Mouse (Mus musculus): ENCODE results near the gene Olfr94.

GRCm38 (mm10) chr17:37218486-37218885, 17.7 kb upstream of the Olfr94 start:
- TF ChIP-seq EP300 (IDR thresholded peaks at IDR 0.05; ENCODE audit: insufficient read depth, low read depth, low read length) = no peak
- TF ChIP-seq POLR2A (IDR thresholded peaks at IDR 0.05; ENCODE audit: insufficient read depth, low read length) = no peak
- TF ChIP-seq CTCF (IDR thresholded peaks at IDR 0.05; ENCODE audit: low read depth, low read length) = no peak
